Mouse (Mus musculus) macrophage (primary cell): ENCODE results near the gene Cep164. TPM values are rescaled to one million over a fixed set of nuclear protein-coding genes. Genes with fewer than 3 reads are reported as not detected.

Source experiments
- H3K27ac ChIP-seq: fragments of 350-480 bp; formaldehyde crosslinking; 2 replicates; pipeline ENCODE4 v1.9.0; 2021
- H3K36me3 ChIP-seq: fragments of 350-480 bp; formaldehyde crosslinking; 2 replicates; pipeline ENCODE4 v1.9.0; 2021; ENCODE audit errors: inconsistent target
- H3K4me3 ChIP-seq: fragments of 350-480 bp; formaldehyde crosslinking; 2 replicates; pipeline ENCODE4 v1.9.0; 2021; ENCODE audit errors: inconsistent target
- H3K79me2 ChIP-seq: fragments of 350-480 bp; formaldehyde crosslinking; 2 replicates; pipeline ENCODE4 v1.9.0; 2021; ENCODE audit errors: inconsistent target
- WGBS: methylation state at CpG from one replicate; pipeline ENCODE4 v1.1.7; 2026; ENCODE audit warnings: inconsistent platforms; ENCODE audit not compliant: missing documents; 5-methylcytosine and 5-hydroxymethylcytosine counted together
- polyA plus RNA-seq: library from polyadenylated mRNA; stranded (reverse); fragments of 250-400 nt; gene quantifications from 3 replicates; pipeline ENCODE4 v1.2.4, GENCODE M21; 2018; ENCODE audit warnings: inconsistent platforms

The Cep164 gene
- polyA plus RNA-seq, 1 experiment from 2014 or later = 35.2 TPM

- 47% methylated on average over 10 of the region's 10 CpGs for WGBS
- Histone ChIP-seq H3K4me3 (no peak overlapping the region), H3K36me3 (0 out of 2 replicates have a peak, but pooled peaks cover 3% of the 10 kb centered on the region), H3K27ac (no peak overlapping the region), H3K79me2 (no peaks in the 10 kb centered on the region)
Observed at GRCm38 (mm10) chr9:45815525-45815924, 13.0 kb downstream of the Cep164 start.

- Histone ChIP-seq H3K36me3 (0 out of 2 replicates have a peak, but pooled peaks cover 3% of the 10 kb centered on the region), H3K79me2 (no peaks in the 10 kb centered on the region), H3K4me3 (no peak overlapping the region), H3K27ac (no peak overlapping the region)
- WGBS = 93% methylated on average over 9 of the region's 9 CpGs
Observed at GRCm38 (mm10) chr9:45815113-45815512, 13.4 kb downstream of the Cep164 start.

- 96% methylated on average over 5 of the region's 5 CpGs for WGBS
- no peak overlapping the region for H3K4me3 ChIP-seq
- no peak overlapping the region for H3K27ac ChIP-seq
- H3K79me2 ChIP-seq = no peaks in the 10 kb centered on the region
- H3K36me3 ChIP-seq = 0 out of 2 replicates have a peak, but pooled peaks cover 3% of the 10 kb centered on the region
Observed at GRCm38 (mm10) chr9:45811946-45812345, 16.5 kb downstream of the Cep164 start.

- Histone ChIP-seq H3K4me3 (no peak overlapping the region), H3K79me2 (no peaks in the 10 kb centered on the region), H3K27ac (no peak overlapping the region), H3K36me3 (no peaks in the 10 kb centered on the region; the same call in 1 of the 2 replicates)
- WGBS = 80% methylated on average over 8 of the region's 8 CpGs
Observed at GRCm38 (mm10) chr9:45807761-45808160, 20.7 kb downstream of the Cep164 start.

GRCm38 (mm10) chr9:45807337-45807736, 21.2 kb downstream of the Cep164 start:
- no peak overlapping the region for H3K4me3 ChIP-seq
- no peak overlapping the region for H3K27ac ChIP-seq
- no peaks in the 10 kb centered on the region for H3K79me2 ChIP-seq
- WGBS = 86% methylated on average over 11 of the region's 11 CpGs
- no peaks in the 10 kb centered on the region; the same call in 1 of the 2 replicates for H3K36me3 ChIP-seq

- Histone ChIP-seq H3K27ac (no peak overlapping the region), H3K36me3 (no peaks in the 10 kb centered on the region; the same call in 1 of the 2 replicates), H3K79me2 (no peaks in the 10 kb centered on the region), H3K4me3 (no peak overlapping the region)
- WGBS = 99% methylated on average over 11 of the region's 11 CpGs
Observed at GRCm38 (mm10) chr9:45806847-45807246, 21.6 kb downstream of the Cep164 start.

- Histone ChIP-seq H3K27ac (no peak overlapping the region), H3K36me3 (no peaks in the 10 kb centered on the region; the same call in 1 of the 2 replicates), H3K79me2 (no peaks in the 10 kb centered on the region), H3K4me3 (no peak overlapping the region)
- 96% methylated on average over 21 of the region's 21 CpGs for WGBS
Observed at GRCm38 (mm10) chr9:45803070-45803774, 25.3 kb downstream of the Cep164 start.

GRCm38 (mm10) chr9:45799402-45799801, 29.1 kb downstream of the Cep164 start:
- H3K4me3 ChIP-seq = no peak overlapping the region
- no peaks in the 10 kb centered on the region for H3K79me2 ChIP-seq
- H3K27ac ChIP-seq = no peak overlapping the region
- 96% methylated on average over 8 of the region's 8 CpGs for WGBS
- no peaks in the 10 kb centered on the region; the same call in 1 of the 2 replicates for H3K36me3 ChIP-seq

- 70% methylated on average over 13 of the region's 13 CpGs for WGBS
- no peak overlapping the region for H3K4me3 ChIP-seq
- H3K79me2 ChIP-seq = no peaks in the 10 kb centered on the region
- no peaks in the 10 kb centered on the region; the same call in 1 of the 2 replicates for H3K36me3 ChIP-seq
- H3K27ac ChIP-seq = no peak overlapping the region
Observed at GRCm38 (mm10) chr9:45798467-45799164, 29.9 kb downstream of the Cep164 start.

- no peak overlapping the region for H3K4me3 ChIP-seq
- WGBS = 79% methylated on average over 2 of the region's 3 CpGs
- no peaks in the 10 kb centered on the region; the same call in 1 of the 2 replicates for H3K36me3 ChIP-seq
- H3K79me2 ChIP-seq = no peaks in the 10 kb centered on the region
- no peak overlapping the region for H3K27ac ChIP-seq
Observed at GRCm38 (mm10) chr9:45797271-45797670, 31.2 kb downstream of the Cep164 start.

- Histone ChIP-seq H3K4me3 (no peak overlapping the region), H3K36me3 (no peaks in the 10 kb centered on the region; the same call in 1 of the 2 replicates)
- whole genome bisulfite sequencing = 49% methylated on average over 5 of the region's 5 CpGs
Observed at GRCm38 (mm10) chr9:45795722-45796121, 32.8 kb downstream of the Cep164 start.

GRCm38 (mm10) chr9:45793697-45794096, 34.8 kb downstream of the Cep164 start:
- Histone ChIP-seq H3K27ac (no peak overlapping the region), H3K79me2 (no peaks in the 10 kb centered on the region), H3K36me3 (no peaks in the 10 kb centered on the region; the same call in 1 of the 2 replicates), H3K4me3 (no peak overlapping the region)
- WGBS = 94% methylated on average over 6 of the region's 6 CpGs

More at GRCm38 (mm10) chr9:45795722-45796121, 32.8 kb downstream of the Cep164 start:
- Histone ChIP-seq H3K79me2 (no peaks in the 10 kb centered on the region), H3K27ac (no peak overlapping the region)

- H3K79me2 ChIP-seq = no peaks in the 10 kb centered on the region
- H3K4me3 ChIP-seq = no peak overlapping the region
- H3K36me3 ChIP-seq = no peaks in the 10 kb centered on the region; the same call in 1 of the 2 replicates
- WGBS = 100% methylated on average over 1 of the region's 1 CpGs
- no peak overlapping the region for H3K27ac ChIP-seq
Observed at GRCm38 (mm10) chr9:45792235-45792634, 36.3 kb downstream of the Cep164 start.

GRCm38 (mm10) chr9:45791456-45792142, 36.9 kb downstream of the Cep164 start:
- H3K36me3 ChIP-seq = no peaks in the 10 kb centered on the region; the same call in 1 of the 2 replicates
- no peak overlapping the region for H3K27ac ChIP-seq
- H3K79me2 ChIP-seq = no peaks in the 10 kb centered on the region
- no peak overlapping the region for H3K4me3 ChIP-seq
- 94% methylated on average over 8 of the region's 8 CpGs for WGBS
